Mouse (Mus musculus) spleen, adult 2 months (tissue): ENCODE measurements around the gene Fgf14.

Source experiments
- CTCF ChIP-seq: fragments of 200-500 bp; IDR thresholded peaks from 2 replicates; pipeline ENCODE4 v1.5.1; 2011; ENCODE audit warnings: mild to moderate bottlenecking, inconsistent platforms; ENCODE audit not compliant: insufficient read depth, insufficient read length, insufficient replicate concordance; ENCODE audit errors: extremely low read depth
- POLR2A ChIP-seq: fragments of 200-500 bp; IDR thresholded peaks from 2 replicates; pipeline ENCODE4 v1.6.1; 2011; ENCODE audit warnings: low read depth, low read length, inconsistent platforms

DNA sequence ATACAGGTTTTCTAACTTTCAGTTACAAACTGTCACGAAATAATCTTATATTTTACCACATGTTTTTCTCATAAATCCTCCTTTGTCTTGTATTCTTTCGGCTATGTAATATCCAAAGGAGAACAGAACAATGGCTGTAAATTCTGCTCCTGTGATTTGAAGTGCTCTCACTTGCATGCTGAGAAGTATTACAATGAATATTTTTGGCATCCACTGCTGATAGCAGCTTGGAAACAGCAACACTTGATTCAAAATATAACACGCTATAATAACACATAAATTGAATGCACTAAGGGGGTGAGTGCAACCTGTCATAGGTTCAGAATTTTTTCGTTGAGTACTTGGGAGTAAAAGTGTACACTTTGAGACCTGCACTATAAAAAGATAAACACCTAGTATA lies 115.4 kb downstream of the Fgf14 start:
- no peak for TF ChIP-seq POLR2A
- no peak for TF ChIP-seq CTCF
